Mouse (Mus musculus) testis, adult 2 months (tissue): ENCODE results near the gene Tbl1xr1. TPM values are rescaled to one million over a fixed set of nuclear protein-coding genes. Genes with fewer than 3 reads are reported as not detected.

Source experiments
- H3K27ac ChIP-seq: fragments of 200-500 bp; 2 replicates; pipeline ENCODE4 v1.5.1; 2012; ENCODE audit warnings: low read depth, low read length; ENCODE audit not compliant: control insufficient read depth, insufficient read depth
- H3K27me3 ChIP-seq: fragments of 200-500 bp; 2 replicates; pipeline ENCODE4 v1.6.1; 2012; ENCODE audit warnings: mild to moderate bottlenecking, low read length, moderate library complexity; ENCODE audit not compliant: control insufficient read depth, insufficient read depth
- H3K36me3 ChIP-seq: fragments of 200-500 bp; 2 replicates; pipeline ENCODE4 v1.6.1; 2012; ENCODE audit warnings: mild to moderate bottlenecking, low read length; ENCODE audit not compliant: control insufficient read depth, insufficient read depth
- H3K4me1 ChIP-seq: fragments of 200-500 bp; 2 replicates; pipeline ENCODE4 v1.6.1; 2012; ENCODE audit warnings: low read length; ENCODE audit not compliant: control insufficient read depth, insufficient read depth
- H3K4me3 ChIP-seq: fragments of 200-500 bp; 2 replicates; pipeline ENCODE4 v1.5.1; 2012; ENCODE audit warnings: low read depth, mild to moderate bottlenecking, low read length, moderate library complexity, mixed read lengths; ENCODE audit not compliant: control insufficient read depth
- CTCF ChIP-seq: fragments of 200-500 bp; IDR thresholded peaks from 2 replicates; pipeline ENCODE4 v1.5.1; 2012; ENCODE audit warnings: low read depth, mild to moderate bottlenecking, inconsistent platforms, low read length, moderate library complexity; ENCODE audit not compliant: control insufficient read depth, insufficient read depth, insufficient replicate concordance
- POLR2A ChIP-seq: fragments of 200-500 bp; IDR thresholded peaks from 2 replicates; pipeline ENCODE4 v1.6.1; 2012; ENCODE audit warnings: low read depth, mild to moderate bottlenecking, inconsistent platforms, low read length, moderate library complexity; ENCODE audit not compliant: control insufficient read depth
- polyA plus RNA-seq: library from polyadenylated mRNA; depleted of rRNA; stranded (reverse); fragments of >200 nt; gene quantifications from 2 replicates; pipeline ENCODE4 v1.2.3, GENCODE M21; 2012

The Tbl1xr1 gene
- polyA plus RNA-seq, 1 experiment, result 45.8 TPM

DNA sequence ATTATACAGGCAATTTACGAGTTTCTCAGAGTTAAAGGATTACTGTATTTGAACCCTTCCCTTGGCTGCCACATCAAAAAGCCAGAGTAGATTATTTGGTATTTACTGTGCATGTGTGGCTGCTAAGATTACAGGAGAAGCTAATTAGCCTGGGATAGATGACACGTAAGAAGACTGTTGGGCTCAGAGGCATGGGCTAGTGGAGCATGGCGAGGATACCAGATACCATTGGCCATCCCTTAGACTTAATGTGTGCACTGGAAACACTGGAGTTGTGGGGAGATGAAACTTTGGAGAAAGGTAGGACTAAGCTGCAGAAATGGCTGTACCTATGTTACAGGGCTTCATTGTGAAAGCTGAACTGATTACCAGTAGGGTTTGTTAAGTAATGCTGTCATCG is 108.8 kb downstream of the Tbl1xr1 start:
- H3K4me1 ChIP-seq, result no peaks in the 10 kb centered on the region
- H3K27me3 ChIP-seq, result no peaks in the 10 kb centered on the region
- H3K36me3 ChIP-seq, result no peaks in the 10 kb centered on the region; the same call in 1 of the 2 replicates
- H3K27ac ChIP-seq, result no peak overlapping the region
- TF ChIP-seq CTCF, result no peak
- TF ChIP-seq POLR2A, result no peak
- no peak overlapping the region for H3K4me3 ChIP-seq

DNA sequence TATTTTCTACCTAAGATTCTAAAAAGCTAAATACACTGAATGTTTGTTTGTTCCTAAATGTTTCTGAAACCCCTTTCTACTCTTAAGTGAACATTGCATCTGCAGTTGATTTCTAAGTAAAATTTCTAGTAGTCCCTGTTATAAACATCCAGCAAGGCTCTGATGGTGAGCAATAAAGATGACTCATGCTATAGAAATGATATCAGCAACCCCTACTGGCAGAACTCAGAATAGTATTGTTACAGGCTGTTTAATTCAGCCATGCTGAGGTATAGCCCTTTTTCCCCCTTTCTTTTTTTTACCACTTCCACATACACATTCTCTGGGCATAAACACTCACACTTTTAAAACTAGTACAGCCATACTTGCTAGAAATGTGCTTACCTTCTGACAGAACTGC is 114.0 kb downstream of the Tbl1xr1 start:
- H3K36me3 ChIP-seq, result peaks cover 4% of the 10 kb centered on the region
- TF ChIP-seq POLR2A (no peak), CTCF (no peak)

DNA sequence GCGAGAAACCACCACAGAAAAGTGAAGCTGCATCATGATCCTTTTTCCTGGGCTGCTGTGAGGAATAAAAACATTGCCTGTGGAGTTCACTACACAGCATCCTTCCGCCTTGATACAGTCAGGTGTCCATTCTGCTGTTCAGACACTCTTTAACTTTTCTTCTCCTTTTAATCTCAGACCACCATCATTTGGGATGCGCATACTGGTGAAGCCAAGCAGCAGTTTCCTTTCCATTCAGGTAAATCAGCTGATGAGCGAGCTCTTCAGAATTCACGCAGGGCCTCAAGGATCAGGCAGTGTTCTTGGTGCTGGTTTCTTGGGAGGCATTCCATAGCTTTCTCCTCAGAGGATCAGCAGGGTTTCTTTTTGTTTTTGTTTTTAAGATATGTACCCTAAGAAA is 116.5 kb downstream of the Tbl1xr1 start:
- no peaks in the 10 kb centered on the region for H3K27me3 ChIP-seq
- H3K27ac ChIP-seq, result no peak overlapping the region
- TF ChIP-seq CTCF, result no peak
- no peak for TF ChIP-seq POLR2A
- no peak overlapping the region for H3K4me3 ChIP-seq
- H3K36me3 ChIP-seq, result peaks cover 4% of the 10 kb centered on the region
- H3K4me1 ChIP-seq, result no peaks in the 10 kb centered on the region

More for the DNA sequence above, 114.0 kb downstream of the Tbl1xr1 start:
- no peaks in the 10 kb centered on the region for H3K4me1 ChIP-seq
- H3K4me3 ChIP-seq, result no peak overlapping the region
- no peaks in the 10 kb centered on the region for H3K27me3 ChIP-seq
- no peak overlapping the region for H3K27ac ChIP-seq

DNA sequence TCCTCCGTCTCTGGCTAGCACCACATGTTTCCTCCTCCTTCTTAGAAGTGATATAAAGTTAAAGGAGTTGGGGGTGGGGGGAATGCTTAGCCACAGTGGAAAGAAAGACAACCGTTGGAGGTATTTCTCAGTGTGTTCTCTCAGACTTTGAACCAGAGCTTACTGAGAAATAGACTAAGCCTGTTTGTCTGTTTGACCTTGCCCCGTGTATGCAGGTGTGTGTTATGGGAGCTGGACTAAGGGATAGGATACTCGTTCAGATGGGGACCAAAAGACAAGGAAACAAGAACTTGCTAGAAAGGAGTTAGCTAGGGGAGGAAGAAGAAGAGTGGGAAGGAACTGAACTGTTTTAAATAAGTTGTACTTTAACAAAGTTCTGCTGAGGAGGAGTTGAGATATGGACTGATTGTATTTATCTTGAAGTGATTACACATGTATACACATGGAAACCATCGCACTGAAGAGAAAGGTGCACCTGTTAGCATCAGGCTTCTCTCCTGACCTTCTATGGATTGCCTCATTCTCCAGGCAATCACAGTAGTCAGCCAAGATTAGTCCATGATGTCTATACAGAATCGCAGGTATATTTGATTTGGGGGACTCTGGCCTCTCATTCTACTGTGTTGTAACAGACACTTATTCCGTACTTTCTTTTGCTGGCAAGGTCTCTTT is 117.9 kb downstream of the Tbl1xr1 start:
- TF ChIP-seq CTCF, result no peak
- TF ChIP-seq POLR2A, result no peak
- H3K4me1 ChIP-seq, result no peaks in the 10 kb centered on the region
- peaks cover 4% of the 10 kb centered on the region for H3K36me3 ChIP-seq

DNA sequence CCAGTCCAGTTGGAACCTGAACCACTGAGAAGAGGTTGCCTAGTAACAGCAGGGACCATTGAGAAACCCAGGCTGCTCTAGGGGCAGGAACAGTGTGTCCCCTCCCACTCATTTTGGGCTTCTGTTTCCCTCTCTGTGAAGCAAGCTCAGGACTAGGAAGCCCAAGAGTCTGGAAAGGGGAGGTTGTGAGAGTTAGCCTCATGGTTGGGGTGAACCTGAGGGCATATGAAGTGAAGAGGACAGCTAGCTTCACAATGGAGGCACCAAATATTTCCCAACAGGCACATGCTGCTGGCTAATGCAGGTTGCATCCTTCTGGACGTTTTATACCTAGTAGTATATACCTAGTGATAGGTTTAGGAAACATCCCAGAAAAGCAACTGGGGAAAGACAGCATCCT is 122.3 kb downstream of the Tbl1xr1 start:
- H3K36me3 ChIP-seq, result no peaks in the 10 kb centered on the region; the same call in 1 of the 2 replicates
- H3K4me1 ChIP-seq, result no peaks in the 10 kb centered on the region
- TF ChIP-seq POLR2A (no peak), CTCF (no peak)
- H3K27me3 ChIP-seq, result no peaks in the 10 kb centered on the region
- no peak overlapping the region for H3K27ac ChIP-seq
- no peak overlapping the region for H3K4me3 ChIP-seq

More for the DNA sequence above, 117.9 kb downstream of the Tbl1xr1 start:
- Histone ChIP-seq H3K27me3 (no peaks in the 10 kb centered on the region), H3K27ac (no peak overlapping the region), H3K4me3 (no peak overlapping the region)

DNA sequence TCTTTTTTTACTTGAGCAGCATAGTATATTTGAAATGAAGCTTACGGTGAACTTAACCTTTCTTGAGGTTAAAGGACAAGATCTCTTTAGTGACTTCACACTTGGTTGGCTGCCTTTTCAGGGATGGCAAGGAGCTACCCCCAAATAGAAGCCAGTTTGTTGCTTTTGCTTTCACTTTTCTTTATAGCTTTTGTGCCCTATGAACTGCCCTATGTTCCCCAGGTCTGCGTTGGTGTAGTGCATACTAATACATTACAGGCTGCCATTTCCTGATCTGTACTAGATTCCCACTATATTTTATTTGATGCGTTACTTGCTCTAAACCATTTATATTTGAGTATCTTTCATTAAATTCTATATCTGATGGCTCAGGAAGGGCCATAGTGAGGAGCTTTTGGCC is 127.7 kb downstream of the Tbl1xr1 start:
- Histone ChIP-seq H3K36me3 (no peaks in the 10 kb centered on the region), H3K4me1 (no peaks in the 10 kb centered on the region), H3K27ac (no peak overlapping the region), H3K27me3 (no peaks in the 10 kb centered on the region), H3K4me3 (no peak overlapping the region)
- TF ChIP-seq CTCF (no peak), POLR2A (no peak)

DNA sequence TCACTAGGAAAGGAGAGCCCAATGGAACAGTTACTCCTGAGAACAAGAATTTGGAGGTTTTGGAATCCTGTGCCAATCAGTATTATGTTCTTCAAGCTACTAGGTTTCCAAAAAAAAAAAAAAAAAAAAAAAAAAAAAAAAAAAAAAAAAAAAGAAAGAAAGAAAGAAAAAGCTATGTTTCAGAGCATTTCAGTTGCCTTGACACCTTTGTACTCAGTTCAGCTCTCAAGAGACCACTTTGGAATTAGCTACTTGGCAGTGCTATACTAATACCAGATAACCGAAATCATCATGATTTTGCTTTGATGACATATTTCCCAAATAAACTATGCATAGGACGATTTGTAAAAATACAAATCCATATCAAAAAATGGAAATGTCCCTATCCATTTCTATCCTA is 145.1 kb downstream of the Tbl1xr1 start:
- H3K36me3 ChIP-seq, result no peaks in the 10 kb centered on the region
- TF ChIP-seq POLR2A, result no peak
- TF ChIP-seq CTCF, result no peak
- H3K27me3 ChIP-seq, result no peaks in the 10 kb centered on the region
- peaks cover 2% of the 10 kb centered on the region for H3K4me1 ChIP-seq
- H3K4me3 ChIP-seq, result no peak overlapping the region
- no peak overlapping the region for H3K27ac ChIP-seq

DNA sequence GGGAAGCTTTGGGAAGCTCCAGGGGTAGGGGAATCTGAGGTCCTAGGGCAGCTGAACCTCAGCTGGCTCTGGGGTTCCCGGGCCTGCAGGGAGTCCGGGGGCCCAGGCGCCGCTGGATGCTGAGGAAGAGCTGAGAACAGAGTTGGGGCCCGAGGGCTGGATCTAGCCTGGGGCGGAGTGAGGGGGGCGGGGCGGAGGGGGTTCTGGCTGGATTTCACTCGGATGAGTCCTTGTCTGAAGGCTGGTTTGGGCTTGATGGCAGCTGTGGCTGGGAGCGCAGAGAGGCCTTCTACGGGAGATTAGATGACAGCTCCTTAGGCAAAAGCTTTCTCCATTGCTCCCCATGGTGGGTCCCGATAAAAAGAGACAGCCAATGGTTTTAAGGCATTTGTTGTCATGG is 145.9 kb downstream of the Tbl1xr1 start:
- Histone ChIP-seq H3K36me3 (no peaks in the 10 kb centered on the region), H3K4me3 (no peak overlapping the region), H3K27me3 (no peaks in the 10 kb centered on the region), H3K4me1 (peaks cover 2% of the 10 kb centered on the region), H3K27ac (no peak overlapping the region)
- no peak for TF ChIP-seq POLR2A
- no peak for TF ChIP-seq CTCF
